Mouse (Mus musculus) kidney, postnatal 0 days (tissue): ENCODE data around the gene Pcsk5. TPM values are rescaled to one million over a fixed set of nuclear protein-coding genes. Genes with fewer than 3 reads are reported as not detected.

Source experiments
- ATAC-seq: fragments of 200-750 bp; cut with Nextera tagmentation; replicated peaks from 2 replicates; pipeline ENCODE4 v1.8.0; 2017; ENCODE audit warnings: low read depth, moderate number of reproducible peaks, moderate TSS enrichment, moderate library complexity; ENCODE audit not compliant: low FRiP score
- DNase-seq: peaks from one replicate; pipeline ENCODE4 v3.0.0-alpha.2; 2016; ENCODE audit warnings: low spot score
- H3K27ac ChIP-seq: fragments of 300-500 bp; sonication (generic); 2 replicates; pipeline ENCODE4 v1.5.1; 2014; ENCODE audit warnings: mild to moderate bottlenecking
- H3K27me3 ChIP-seq: fragments of 300-500 bp; sonication (generic); 2 replicates; pipeline ENCODE4 v1.6.1; 2014; ENCODE audit warnings: low read length, mixed read lengths; ENCODE audit not compliant: insufficient read depth
- H3K36me3 ChIP-seq: fragments of 300-500 bp; sonication (generic); 2 replicates; pipeline ENCODE4 v1.6.1; 2014; ENCODE audit warnings: low read length, mixed read lengths; ENCODE audit not compliant: insufficient read depth
- H3K4me1 ChIP-seq: fragments of 300-500 bp; sonication (generic); replicated peaks from 2 replicates; pipeline ENCODE4 v1.6.1; 2014; ENCODE audit warnings: antibody characterized with exemption, low read length, mixed read lengths; ENCODE audit not compliant: insufficient read depth
- H3K4me2 ChIP-seq: fragments of 300-500 bp; sonication (generic); 2 replicates; pipeline ENCODE4 v1.6.1; 2014; ENCODE audit warnings: mild to moderate bottlenecking, low read length, moderate library complexity, mixed read lengths
- H3K4me3 ChIP-seq: fragments of 300-500 bp; sonication (generic); replicated peaks from 2 replicates; pipeline ENCODE4 v1.5.1; 2014; ENCODE audit warnings: low read depth, low read length
- H3K9ac ChIP-seq: fragments of 300-500 bp; sonication (generic); 2 replicates; pipeline ENCODE4 v1.6.1; 2014; ENCODE audit warnings: low read depth, low read length
- H3K9me3 ChIP-seq: fragments of 300-500 bp; sonication (generic); replicated peaks from 2 replicates; pipeline ENCODE4 v1.6.1; 2016; ENCODE audit warnings: low read length, inconsistent platforms, mixed read lengths
- CTCF ChIP-seq: IDR thresholded peaks from 2 replicates; pipeline ENCODE4 v1.5.1; 2016; ENCODE audit warnings: antibody characterized with exemption, low read depth, mild to moderate bottlenecking, moderate library complexity
- WGBS: fragments of 180-500 bp; shearing (Covaris S2); extraction: QIAGEN DNeasy Blood & Tissue Kit; methylation state at CpG from one replicate; pipeline ENCODE4 v1.1.7; 2014; 5-methylcytosine and 5-hydroxymethylcytosine counted together
- polyA plus RNA-seq: library from polyadenylated mRNA; unstranded; fragments of >200 nt; fragmentation: Nextera tagmentation; extraction: Ambion mirVana; gene quantifications from 2 replicates; pipeline ENCODE4 v1.2.1, GENCODE M21; 2015

The Pcsk5 gene
- polyA plus RNA-seq, 1 experiment from 2014 or later, result 17.4 TPM

- no peak overlapping the region for H3K4me2 ChIP-seq
- H3K4me1 ChIP-seq, result no peaks in the 10 kb centered on the region
- DNase-seq (no peak), ATAC-seq (no peak)
- no peak overlapping the region for H3K9ac ChIP-seq
- no peak for TF ChIP-seq CTCF
- 57% methylated on average over 3 of the region's 3 CpGs for WGBS
- H3K27ac ChIP-seq, result no peak overlapping the region
- no peaks in the 10 kb centered on the region for H3K9me3 ChIP-seq
- H3K36me3 ChIP-seq, result no peaks in the 10 kb centered on the region
- H3K27me3 ChIP-seq, result no peaks in the 10 kb centered on the region
- H3K4me3 ChIP-seq, result no peak overlapping the region
These were observed 323.0 kb downstream of the Pcsk5 start for GRCm38 (mm10) chr19:17514456-17514855.

- 0 out of 2 replicates have a peak, but pooled peaks have one; percentile 43 for ATAC-seq
These were observed 326.1 kb downstream of the Pcsk5 start for GRCm38 (mm10) chr19:17511283-17511682.

GRCm38 (mm10) chr19:17504212-17504611 is 333.2 kb downstream of the Pcsk5 start:
- Histone ChIP-seq H3K9ac (no peak overlapping the region), H3K4me2 (no peak overlapping the region), H3K9me3 (no peaks in the 10 kb centered on the region), H3K27ac (no peak overlapping the region), H3K4me1 (no peaks in the 10 kb centered on the region), H3K27me3 (no peaks in the 10 kb centered on the region), H3K36me3 (no peaks in the 10 kb centered on the region), H3K4me3 (no peak overlapping the region)
- WGBS, result 25% methylated on average over 6 of the region's 6 CpGs
- DNase-seq (peak; percentile 27), ATAC-seq (peak; percentile 68; the same call in 1 of the 2 replicates)
- TF ChIP-seq CTCF, result no peak

More at GRCm38 (mm10) chr19:17511283-17511682, 326.1 kb downstream of the Pcsk5 start:
- Histone ChIP-seq H3K4me2 (no peak overlapping the region), H3K27ac (no peak overlapping the region), H3K9me3 (no peaks in the 10 kb centered on the region), H3K4me3 (no peak overlapping the region), H3K9ac (no peak overlapping the region), H3K36me3 (no peaks in the 10 kb centered on the region), H3K27me3 (no peaks in the 10 kb centered on the region), H3K4me1 (no peaks in the 10 kb centered on the region)
- no peak for DNase-seq
- TF ChIP-seq CTCF, result no peak
- WGBS, result 31% methylated on average over 5 of the region's 5 CpGs

- Histone ChIP-seq H3K4me3 (no peak overlapping the region), H3K9me3 (no peaks in the 10 kb centered on the region), H3K4me2 (no peak overlapping the region), H3K36me3 (no peaks in the 10 kb centered on the region), H3K27ac (no peak overlapping the region), H3K27me3 (no peaks in the 10 kb centered on the region), H3K4me1 (no peaks in the 10 kb centered on the region), H3K9ac (no peak overlapping the region)
- WGBS, result 85% methylated on average over 7 of the region's 7 CpGs
- ATAC-seq, result no peak
- DNase-seq, result no peak
- TF ChIP-seq CTCF, result no peak
These were observed 338.7 kb downstream of the Pcsk5 start for GRCm38 (mm10) chr19:17498586-17499235.

- Histone ChIP-seq H3K4me3 (no peak overlapping the region), H3K36me3 (no peaks in the 10 kb centered on the region), H3K27me3 (no peaks in the 10 kb centered on the region), H3K4me1 (no peaks in the 10 kb centered on the region), H3K9ac (no peak overlapping the region), H3K4me2 (no peak overlapping the region), H3K9me3 (no peaks in the 10 kb centered on the region), H3K27ac (no peak overlapping the region)
- DNase-seq, result no peak
- 93% methylated on average over 1 of the region's 1 CpGs for WGBS
- TF ChIP-seq CTCF, result no peak
- ATAC-seq, result no peak
These were observed 341.3 kb downstream of the Pcsk5 start for GRCm38 (mm10) chr19:17496131-17496530.

- H3K9me3 ChIP-seq, result no peaks in the 10 kb centered on the region
- H3K27ac ChIP-seq, result no peak overlapping the region
- ATAC-seq (no peak), DNase-seq (no peak)
- H3K4me2 ChIP-seq, result no peak overlapping the region
- no peaks in the 10 kb centered on the region for H3K36me3 ChIP-seq
- no peaks in the 10 kb centered on the region for H3K4me1 ChIP-seq
- H3K9ac ChIP-seq, result no peak overlapping the region
- no peaks in the 10 kb centered on the region for H3K27me3 ChIP-seq
- no peak for TF ChIP-seq CTCF
- 88% methylated on average over 9 of the region's 9 CpGs for WGBS
- H3K4me3 ChIP-seq, result no peak overlapping the region
These were observed 345.4 kb downstream of the Pcsk5 start for GRCm38 (mm10) chr19:17491822-17492544.
